Mouse (Mus musculus): ENCODE data around the gene Olfr129. TPM values are rescaled to one million over a fixed set of nuclear protein-coding genes. Genes with fewer than 3 reads are reported as not detected.

Olfr129 gene
- total RNA-seq (2021), result not detected
- long read RNA-seq, experiment 1, result 0 reads
- long read RNA-seq, experiment 2, result 0 reads

GRCm38 (mm10) chr17:38059979-38060378 lies at the start of gene Olfr129:
Gene Olfr129, minus strand, starts transcription at chr17:38060079.
- DNase-seq (ENCODE audit: low spot score), result no peak

DNA sequence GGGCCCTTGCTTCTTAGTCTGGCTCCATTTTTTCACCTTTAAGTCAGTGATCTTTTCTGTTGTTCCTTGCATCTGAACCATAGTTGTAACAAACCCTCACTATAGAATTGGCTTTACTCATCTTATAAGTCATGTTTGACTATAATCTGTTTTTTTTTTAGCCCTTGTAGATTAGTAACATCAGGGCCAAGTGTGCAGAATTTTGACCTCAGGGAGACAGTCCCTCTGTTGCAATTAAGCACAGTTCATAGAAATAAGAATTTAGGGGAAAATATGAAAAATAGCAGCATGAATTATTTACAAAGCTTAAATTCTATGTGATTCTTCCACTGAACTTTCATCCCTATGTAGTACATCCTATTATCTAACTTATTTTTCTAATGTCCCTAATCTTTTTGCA lies 28.7 kb upstream of the Olfr129 start, which contains the start of gene Olfr131:
Olfr131 (minus strand) TSS at position 101 of the 400 bp plus-strand sequence.
- DNase-seq (ENCODE audit: low spot score), result no peak

DNA sequence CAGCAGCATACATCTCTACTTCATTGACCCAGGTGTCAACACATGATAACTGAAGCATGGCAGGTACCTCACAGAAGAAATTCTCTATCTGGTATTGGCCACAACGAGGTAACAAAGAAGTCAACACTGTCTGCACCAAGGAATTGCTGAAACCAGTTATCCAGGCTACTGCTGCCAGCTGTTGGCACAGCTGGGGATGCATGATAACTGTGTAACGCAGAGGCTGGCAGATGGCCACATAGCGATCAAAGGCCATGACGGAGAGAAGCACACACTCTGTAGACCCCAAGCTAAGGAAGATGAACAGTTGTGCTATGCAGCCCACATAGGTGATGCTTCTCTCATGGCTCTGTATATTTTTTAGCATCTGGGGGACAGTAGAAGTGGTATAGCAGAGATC lies 22.5 kb upstream of the Olfr129 start:
- DNase-seq (ENCODE audit: low spot score), result no peak

- DNase-seq (ENCODE audit: low spot score), result no peak
Measured at GRCm38 (mm10) chr17:38063621-38064020, 3.7 kb upstream of the Olfr129 start, which contains the start of gene Olfr130. Gene Olfr130, plus strand, starts transcription at chr17:38063921.

DNA sequence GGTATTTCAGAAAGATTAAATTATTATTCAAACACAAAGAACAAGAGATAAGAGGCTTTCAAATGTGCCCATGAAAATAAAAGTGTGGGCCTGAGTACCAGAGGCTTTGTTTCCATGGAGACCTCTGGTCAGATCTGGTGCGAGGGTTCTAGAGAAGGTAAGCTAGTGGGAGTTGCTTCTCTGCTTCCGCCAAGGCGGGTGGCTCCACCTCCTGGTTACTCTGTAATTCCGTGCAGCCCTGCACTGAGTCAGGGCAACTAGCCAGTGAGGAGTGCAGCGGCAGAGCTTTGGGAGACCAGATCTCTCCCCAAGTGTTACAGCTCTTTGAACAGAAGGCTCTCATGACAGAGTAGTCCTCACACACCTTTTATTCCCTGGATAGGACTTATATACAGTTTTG lies 33.6 kb downstream of the Olfr129 start:
- no peak for DNase-seq (ENCODE audit: low spot score)

- no peak for DNase-seq (ENCODE audit: low spot score)
Measured at GRCm38 (mm10) chr17:38016341-38016740, 43.5 kb downstream of the Olfr129 start.

DNA sequence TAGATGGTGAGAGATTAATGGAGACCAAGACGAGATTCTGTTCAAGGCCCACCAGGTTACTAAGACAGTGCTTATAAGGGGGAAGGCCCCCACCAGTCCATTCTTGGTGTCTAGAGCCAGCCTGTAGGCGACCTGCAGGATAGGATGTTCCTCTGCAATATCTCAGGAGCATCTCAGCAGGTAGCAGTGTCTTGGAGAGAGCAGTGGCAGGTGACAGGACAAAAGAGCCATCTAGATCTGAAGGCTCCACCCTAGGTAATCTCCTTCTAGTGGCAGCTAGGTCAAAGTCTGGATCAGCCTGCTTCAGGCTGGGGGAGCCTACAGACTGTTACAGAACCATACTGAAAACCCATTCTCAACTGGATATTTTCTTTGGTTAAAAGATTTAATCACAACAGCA lies 54.9 kb downstream of the Olfr129 start:
- no peak for DNase-seq (ENCODE audit: low spot score)

Other genes starting within 250 kb of the Olfr129 start
- gene Olfr125, start 227.1 kb downstream of the Olfr129 start, total RNA-seq (2021), result not detected
- not detected for gene Olfr126, start 212.6 kb downstream of the Olfr129 start, total RNA-seq (2021)
- gene Olfr127, start 159.6 kb downstream of the Olfr129 start, total RNA-seq (2021), result not detected
- not detected for gene Olfr128, start 139.5 kb downstream of the Olfr129 start, total RNA-seq (2021)
- not detected for gene Olfr761, start 107.0 kb downstream of the Olfr129 start, total RNA-seq (2021)
- gene Olfr130, start 3.8 kb upstream of the Olfr129 start, total RNA-seq (2021), result not detected
- gene Olfr131, start 28.6 kb upstream of the Olfr129 start, total RNA-seq (2021), result not detected
- not detected for gene Olfr132, start 74.4 kb upstream of the Olfr129 start, total RNA-seq (2021)
- not detected for gene Olfr133, start 85.2 kb upstream of the Olfr129 start, total RNA-seq (2021)
- not detected for gene Olfr134, start 111.3 kb upstream of the Olfr129 start, total RNA-seq (2021)
- gene Olfr135, start 144.3 kb upstream of the Olfr129 start, total RNA-seq (2021), result not detected
- not detected for gene Olfr138, start 201.0 kb upstream of the Olfr129 start, total RNA-seq (2021)
- gene Olfr137, start 247.5 kb upstream of the Olfr129 start, total RNA-seq (2021), result not detected